Mouse (Mus musculus): Measurements from ENCODE around the gene Tff1. TPM values are rescaled to one million over a fixed set of nuclear protein-coding genes. Genes with fewer than 3 reads are reported as not detected.
A peak's percentile ranks its signal among the peaks of the same experiment; 100 is the strongest.

The Tff1 gene
- under 1 TPM in 1 of 3 experiments, not detected in 2; 0.70 TPM for polyA plus RNA-seq (2017; shearing (Covaris generic))

GRCm38 (mm10) chr17:31165127-31165526 is at the start of gene Tff1:
Tff1 (minus strand) TSS chr17:31165277.
- no peak for ATAC-seq

GRCm38 (mm10) chr17:31211881-31212280 is 46.8 kb upstream of the Tff1 start:
- ATAC-seq = no peak

- peak; percentile 30 for ATAC-seq
These were observed 45.2 kb upstream of the Tff1 start for GRCm38 (mm10) chr17:31210299-31210698.

GRCm38 (mm10) chr17:31209376-31209930 is 44.4 kb upstream of the Tff1 start:
- no peak for ATAC-seq

GRCm38 (mm10) chr17:31208654-31209053 is 43.6 kb upstream of the Tff1 start:
- no peak for ATAC-seq

GRCm38 (mm10) chr17:31207771-31208334 is 42.8 kb upstream of the Tff1 start, which contains the start of gene Ubash3a:
Ubash3a (plus strand) TSS chr17:31207873.
- peak; percentile 69 for ATAC-seq

- ATAC-seq = no peak
These were observed 33.8 kb upstream of the Tff1 start, which contains the start of gene Tmprss3 for GRCm38 (mm10) chr17:31198877-31199276. Tmprss3 (minus strand) TSS chr17:31198977.

- no peak for ATAC-seq
These were observed 31.2 kb upstream of the Tff1 start for GRCm38 (mm10) chr17:31196283-31196682.

GRCm38 (mm10) chr17:31195207-31195606 is 30.1 kb upstream of the Tff1 start:
- no peak for ATAC-seq

- ATAC-seq = no peak
These were observed 28.3 kb upstream of the Tff1 start for GRCm38 (mm10) chr17:31193360-31193759.

- ATAC-seq = no peak
These were observed 27.6 kb upstream of the Tff1 start for GRCm38 (mm10) chr17:31192663-31193062.

- no peak for ATAC-seq
These were observed 26.7 kb upstream of the Tff1 start for GRCm38 (mm10) chr17:31191825-31192224.

- peak; percentile 52 for ATAC-seq
These were observed 22.3 kb upstream of the Tff1 start for GRCm38 (mm10) chr17:31187370-31187769.

GRCm38 (mm10) chr17:31184269-31184990 is 19.4 kb upstream of the Tff1 start:
- ATAC-seq = peak; percentile 85

- ATAC-seq = no peak
These were observed 18.3 kb upstream of the Tff1 start for GRCm38 (mm10) chr17:31183180-31183974.

- no peak for ATAC-seq
These were observed 16.4 kb upstream of the Tff1 start for GRCm38 (mm10) chr17:31181490-31181889.

- peak; percentile 97 for ATAC-seq
These were observed 11.2 kb upstream of the Tff1 start for GRCm38 (mm10) chr17:31176321-31176720.

GRCm38 (mm10) chr17:31169796-31170195 is 4.7 kb upstream of the Tff1 start:
- ATAC-seq = no peak

- no peak for ATAC-seq
These were observed 1.3 kb downstream of the Tff1 start for GRCm38 (mm10) chr17:31163821-31164220.

GRCm38 (mm10) chr17:31162607-31163006 is 2.5 kb downstream of the Tff1 start:
- no peak for ATAC-seq

GRCm38 (mm10) chr17:31160291-31160690 is 4.8 kb downstream of the Tff1 start:
- ATAC-seq = no peak

- no peak for ATAC-seq
These were observed 7.2 kb downstream of the Tff1 start for GRCm38 (mm10) chr17:31157921-31158320.

- ATAC-seq = no peak
These were observed 11.3 kb downstream of the Tff1 start for GRCm38 (mm10) chr17:31153785-31154184.

All from inflammation-experienced regulatory T-cells, adult 6 months (primary cell).